33 mouse cellular contexts compared by ENCODE assay signal in genomic region chr15:79720267-79720666, GRCm38 (mm10).
"Had no signal": no experiment of that assay in that cellular context is flagged by ENCODE, and none has a peak within 500 bp of the region (broad histone marks: within the 10 kb centered on the region; RNA-seq: fewer than 3 reads in every experiment).

No protein-coding gene starts in this region.

- H3K4me2 ChIP-seq: heart, embryonic 11.5 days; heart, embryonic 12.5 days; heart, embryonic 13.5 days; heart, embryonic 15.5 days; hindbrain, embryonic 12.5 days; hindbrain, embryonic 13.5 days; hindbrain, embryonic 15.5 days; intestine, embryonic 15.5 days; kidney, embryonic 15.5 days had no signal

- H3K27ac ChIP-seq: heart, embryonic 10.5 days; heart, embryonic 13.5 days; heart, embryonic 15.5 days; hindbrain, embryonic 10.5 days; hindbrain, embryonic 13.5 days; hindbrain, embryonic 15.5 days; hindbrain, postnatal 0 days; intestine, embryonic 15.5 days; kidney, embryonic 15.5 days; kidney, postnatal 0 days; left cerebral cortex, adult 2 months had no signal

- ATAC-seq: hindbrain, embryonic 16.5 days; hindbrain, postnatal 0 days; inflammation-experienced regulatory T-cells, adult 6 months; intestine, embryonic 15.5 days; intestine, embryonic 16.5 days; intestine, postnatal 0 days had no signal

- H3K4me3 ChIP-seq: heart, embryonic 10.5 days; heart, embryonic 12.5 days; heart, embryonic 13.5 days; heart, embryonic 15.5 days; hindbrain, embryonic 10.5 days; hindbrain, embryonic 12.5 days; hindbrain, embryonic 13.5 days; hindbrain, embryonic 15.5 days; intestine, embryonic 15.5 days; kidney, embryonic 15.5 days; left cerebral cortex, adult 2 months had no signal

- H3K4me1 ChIP-seq: heart, embryonic 10.5 days; heart, embryonic 12.5 days; heart, embryonic 13.5 days; heart, embryonic 15.5 days; hindbrain, embryonic 10.5 days; hindbrain, embryonic 12.5 days; hindbrain, embryonic 15.5 days; intestine, embryonic 15.5 days; kidney, embryonic 15.5 days had no signal

- H3K27me3 ChIP-seq: heart, embryonic 12.5 days; heart, embryonic 13.5 days; heart, embryonic 15.5 days; hindbrain, embryonic 12.5 days; hindbrain, embryonic 13.5 days; hindbrain, embryonic 15.5 days; intestine, embryonic 15.5 days; kidney, embryonic 15.5 days had no signal

- H3K9ac ChIP-seq: heart, embryonic 12.5 days; heart, embryonic 13.5 days; heart, embryonic 15.5 days; hindbrain, embryonic 13.5 days; hindbrain, embryonic 15.5 days; intestine, embryonic 15.5 days; kidney, embryonic 15.5 days had no signal

- DNase-seq: heart, postnatal 10 days; heart, postnatal 14 days; heart, postnatal 36 days; heart, postnatal 4 days; kidney, adult 11 months; kidney, adult 18-20 months; kidney, adult 2 months; kidney, adult 8-10 months; kidney, adult 9 months; kidney, postnatal 10 days; kidney, postnatal 14 days; kidney, postnatal 25 days; kidney, postnatal 36 days; kidney, postnatal 4 days; layer of hippocampus, postnatal 36 days had no signal

- H3K9me3 ChIP-seq: heart, embryonic 10.5 days; heart, embryonic 12.5 days; heart, embryonic 13.5 days; heart, embryonic 15.5 days; hindbrain, embryonic 10.5 days; hindbrain, embryonic 12.5 days; hindbrain, embryonic 13.5 days; hindbrain, embryonic 15.5 days; intestine, embryonic 15.5 days; kidney, embryonic 15.5 days had no signal
